Mouse (Mus musculus) midbrain, embryonic 11.5 days (tissue): ENCODE data around the gene Top3a. TPM values are rescaled to one million over a fixed set of nuclear protein-coding genes. Genes with fewer than 3 reads are reported as not detected.

ENCODE experiments used
- ATAC-seq: fragments of 200-750 bp; cut with Nextera tagmentation; 2 replicates; pipeline ENCODE4 v1.8.0; 2017; ENCODE audit warnings: moderate TSS enrichment, moderate library complexity; ENCODE audit not compliant: low FRiP score
- DNase-seq: peaks from one replicate; pipeline ENCODE4 v3.0.0; 2015; ENCODE audit warnings: low spot score; ENCODE audit errors: missing footprints
- H3K27ac ChIP-seq: fragments of 300-500 bp; sonication (generic); 2 replicates; pipeline ENCODE4 v1.5.1; 2014; ENCODE audit warnings: low read depth, low read length
- H3K27me3 ChIP-seq: fragments of 300-500 bp; sonication (generic); 2 replicates; pipeline ENCODE4 v1.6.1; 2014; ENCODE audit warnings: mild to moderate bottlenecking, low read length, moderate library complexity, mixed read lengths; ENCODE audit not compliant: control insufficient read depth, insufficient read depth
- H3K36me3 ChIP-seq: fragments of 300-500 bp; sonication (generic); 2 replicates; pipeline ENCODE4 v1.6.1; 2014; ENCODE audit warnings: mild to moderate bottlenecking, low read length, moderate library complexity, mixed read lengths; ENCODE audit not compliant: control insufficient read depth, insufficient read depth
- H3K4me1 ChIP-seq: fragments of 300-500 bp; sonication (generic); 2 replicates; pipeline ENCODE4 v1.6.1; 2014; ENCODE audit warnings: low read length; ENCODE audit not compliant: control insufficient read depth, insufficient read depth
- H3K4me2 ChIP-seq: fragments of 300-500 bp; sonication (generic); 2 replicates; pipeline ENCODE4 v1.6.1; 2014; ENCODE audit warnings: mild to moderate bottlenecking, moderate library complexity
- H3K4me3 ChIP-seq: fragments of 300-500 bp; sonication (generic); 2 replicates; pipeline ENCODE4 v1.5.1; 2014; ENCODE audit warnings: low read depth, low read length
- H3K9ac ChIP-seq: fragments of 300-500 bp; sonication (generic); 2 replicates; pipeline ENCODE4 v1.6.1; 2014; ENCODE audit warnings: low read length
- H3K9me3 ChIP-seq: fragments of 300-500 bp; sonication (generic); 2 replicates; pipeline ENCODE4 v1.6.1; 2016; ENCODE audit warnings: low read length; ENCODE audit not compliant: control insufficient read depth
- WGBS: fragments of 180-500 bp; shearing (Covaris S2); extraction: QIAGEN DNeasy Blood & Tissue Kit; methylation state at CpG from one replicate; pipeline ENCODE4 v1.1.7; 2014; 5-methylcytosine and 5-hydroxymethylcytosine counted together
- polyA plus RNA-seq: library from polyadenylated mRNA; unstranded; fragments of >200 nt; fragmentation: Nextera tagmentation; extraction: Ambion mirVana; gene quantifications from 2 replicates; pipeline ENCODE4 v1.2.1, GENCODE M21; 2014

Top3a gene
- polyA plus RNA-seq, 1 experiment from 2014 or later, result 17.4 TPM

- Histone ChIP-seq H3K36me3 (peaks cover 72% of the 10 kb centered on the region), H3K4me3 (no peak overlapping the region), H3K4me2 (no peak overlapping the region), H3K27ac (no peak overlapping the region), H3K27me3 (no peaks in the 10 kb centered on the region), H3K4me1 (no peaks in the 10 kb centered on the region), H3K9ac (no peak overlapping the region), H3K9me3 (no peaks in the 10 kb centered on the region)
- WGBS, result 92% methylated on average over 45 of the region's 45 CpGs
- DNase-seq, result peak; percentile 47
- no peak for ATAC-seq
These were observed 67.4 kb downstream of the Top3a start for GRCm38 (mm10) chr11:60709481-60710465.

GRCm38 (mm10) chr11:60708631-60709030 is 68.5 kb downstream of the Top3a start:
- Histone ChIP-seq H3K27ac (no peak overlapping the region), H3K27me3 (no peaks in the 10 kb centered on the region), H3K4me3 (no peak overlapping the region), H3K9ac (no peak overlapping the region), H3K4me2 (no peak overlapping the region), H3K4me1 (no peaks in the 10 kb centered on the region), H3K9me3 (no peaks in the 10 kb centered on the region), H3K36me3 (peaks cover 67% of the 10 kb centered on the region)
- ATAC-seq (no peak), DNase-seq (no peak)
- WGBS, result 90% methylated on average over 10 of the region's 10 CpGs

- ATAC-seq, result no peak
- H3K36me3 ChIP-seq, result peaks cover 58% of the 10 kb centered on the region
- H3K27me3 ChIP-seq, result no peaks in the 10 kb centered on the region
These were observed 69.5 kb downstream of the Top3a start for GRCm38 (mm10) chr11:60707672-60708071.

GRCm38 (mm10) chr11:60706696-60707480 is 70.3 kb downstream of the Top3a start:
- peaks cover 52% of the 10 kb centered on the region for H3K36me3 ChIP-seq
- WGBS, result 87% methylated on average over 14 of the region's 14 CpGs
- peaks cover 6% of the 10 kb centered on the region for H3K4me1 ChIP-seq
- no peak for ATAC-seq
- no peaks in the 10 kb centered on the region for H3K9me3 ChIP-seq
- peak; percentile 62 for DNase-seq
- H3K4me2 ChIP-seq, result no peak overlapping the region
- no peaks in the 10 kb centered on the region for H3K27me3 ChIP-seq
- H3K4me3 ChIP-seq, result no peak overlapping the region
- H3K9ac ChIP-seq, result no peak overlapping the region
- H3K27ac ChIP-seq, result no peak overlapping the region

More at GRCm38 (mm10) chr11:60707672-60708071, 69.5 kb downstream of the Top3a start:
- WGBS, result 83% methylated on average over 3 of the region's 3 CpGs
- H3K9ac ChIP-seq, result no peak overlapping the region
- no peak overlapping the region for H3K27ac ChIP-seq
- 0 out of 2 replicates have a peak, but pooled peaks cover 3% of the 10 kb centered on the region for H3K4me1 ChIP-seq
- DNase-seq, result no peak
- no peaks in the 10 kb centered on the region for H3K9me3 ChIP-seq
- H3K4me2 ChIP-seq, result no peak overlapping the region
- H3K4me3 ChIP-seq, result no peak overlapping the region

GRCm38 (mm10) chr11:60706076-60706475 is 71.1 kb downstream of the Top3a start:
- ATAC-seq (no peak), DNase-seq (peak; percentile 61)
- Histone ChIP-seq H3K9ac (no peak overlapping the region), H3K36me3 (peaks cover 44% of the 10 kb centered on the region), H3K9me3 (no peaks in the 10 kb centered on the region), H3K4me3 (no peak overlapping the region), H3K4me1 (peaks cover 14% of the 10 kb centered on the region), H3K27me3 (no peaks in the 10 kb centered on the region), H3K4me2 (no peak overlapping the region), H3K27ac (no peak overlapping the region)
- WGBS, result 93% methylated on average over 7 of the region's 7 CpGs

GRCm38 (mm10) chr11:60705255-60705654 is 71.9 kb downstream of the Top3a start:
- ATAC-seq, result no peak
- H3K4me3 ChIP-seq, result no peak overlapping the region
- H3K4me1 ChIP-seq, result peaks cover 21% of the 10 kb centered on the region
- H3K36me3 ChIP-seq, result peaks cover 36% of the 10 kb centered on the region
- H3K4me2 ChIP-seq, result no peak overlapping the region
- 94% methylated on average over 3 of the region's 3 CpGs for WGBS
- H3K27me3 ChIP-seq, result no peaks in the 10 kb centered on the region
- H3K9ac ChIP-seq, result no peak overlapping the region
- DNase-seq, result peak; percentile 72
- no peak overlapping the region for H3K27ac ChIP-seq
- no peaks in the 10 kb centered on the region for H3K9me3 ChIP-seq

GRCm38 (mm10) chr11:60704023-60704880 is 72.9 kb downstream of the Top3a start:
- no peak for ATAC-seq
- no peak overlapping the region for H3K27ac ChIP-seq
- WGBS, result 92% methylated on average over 19 of the region's 19 CpGs

GRCm38 (mm10) chr11:60703131-60703530 is 74.0 kb downstream of the Top3a start:
- peak; percentile 96 for DNase-seq
- Histone ChIP-seq H3K27ac (no peak overlapping the region), H3K4me1 (peaks cover 26% of the 10 kb centered on the region), H3K9ac (0 out of 2 replicates have a peak overlapping the region, but pooled peaks have one; percentile 7), H3K27me3 (no peaks in the 10 kb centered on the region), H3K4me3 (no peak overlapping the region), H3K9me3 (no peaks in the 10 kb centered on the region), H3K4me2 (0 out of 2 replicates have a peak overlapping the region, but pooled peaks have one; percentile 2), H3K36me3 (peaks cover 25% of the 10 kb centered on the region)
- 32% methylated on average over 4 of the region's 4 CpGs for WGBS
- no peak for ATAC-seq

More at GRCm38 (mm10) chr11:60704023-60704880, 72.9 kb downstream of the Top3a start:
- DNase-seq, result peak; percentile 74
- Histone ChIP-seq H3K4me3 (no peak overlapping the region), H3K27me3 (no peaks in the 10 kb centered on the region), H3K4me2 (no peak overlapping the region), H3K4me1 (peaks cover 21% of the 10 kb centered on the region), H3K36me3 (peaks cover 27% of the 10 kb centered on the region), H3K9ac (no peak overlapping the region), H3K9me3 (no peaks in the 10 kb centered on the region)
